Mouse (Mus musculus) 3134 (cell line): ENCODE results near the gene Elmo1.
A peak's percentile ranks its signal among the peaks of the same experiment; 100 is the strongest.

Source experiments
- DNase-seq: peaks from one replicate; pipeline ENCODE4 v3.0.0-alpha.2; 2011; ENCODE audit warnings: low spot score; ENCODE audit not compliant: insufficient read length; ENCODE audit errors: extremely low read depth

The Elmo1 gene

DNA sequence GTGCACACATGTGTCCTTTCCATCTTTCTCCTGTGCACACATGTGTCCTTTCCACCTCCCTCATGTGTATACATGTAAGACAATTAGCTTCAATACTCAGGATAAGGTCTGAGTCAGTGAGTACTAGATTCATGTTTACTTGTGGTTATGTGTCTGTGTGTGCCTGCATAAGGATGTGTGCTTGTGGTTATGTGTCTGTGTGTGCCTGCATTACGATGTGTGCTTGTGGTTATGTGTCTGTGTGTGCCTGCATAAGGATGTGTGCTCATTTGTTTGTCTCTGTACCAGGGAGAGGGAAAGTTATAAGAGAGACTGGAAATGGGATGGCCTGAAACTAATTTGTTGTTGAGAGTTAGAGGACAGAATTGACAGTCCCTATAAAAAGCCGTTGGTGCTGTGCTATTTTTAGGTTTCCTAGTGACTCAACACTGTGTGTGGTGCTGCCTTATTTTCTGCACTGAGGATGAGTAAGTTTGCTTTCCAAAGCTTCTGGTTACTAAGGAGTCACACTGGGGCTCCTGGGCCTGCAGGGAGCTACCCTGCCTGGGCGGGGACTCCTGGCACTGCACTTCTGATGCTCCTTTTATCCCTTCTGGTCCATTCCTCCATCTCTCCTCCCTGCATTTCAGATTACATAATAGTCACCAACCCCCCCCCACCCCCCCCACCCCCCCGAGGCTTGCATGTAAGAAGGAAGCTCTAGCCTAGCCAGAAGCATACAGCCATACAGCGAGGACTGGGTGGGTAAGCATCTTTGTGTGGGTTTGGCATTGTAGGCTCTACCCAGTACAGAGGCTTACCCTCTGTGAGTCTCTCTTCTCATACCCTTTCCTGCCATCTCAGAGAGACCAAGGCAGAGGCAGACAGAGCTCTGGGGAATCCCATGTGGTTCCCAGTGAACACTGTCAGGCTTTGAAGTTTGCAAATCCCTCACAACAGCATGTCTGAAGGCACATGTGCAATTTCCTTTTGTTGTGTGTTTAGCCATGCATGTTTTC is 216.1 kb downstream of the Elmo1 start:
- peak; percentile 61 for DNase-seq

DNA sequence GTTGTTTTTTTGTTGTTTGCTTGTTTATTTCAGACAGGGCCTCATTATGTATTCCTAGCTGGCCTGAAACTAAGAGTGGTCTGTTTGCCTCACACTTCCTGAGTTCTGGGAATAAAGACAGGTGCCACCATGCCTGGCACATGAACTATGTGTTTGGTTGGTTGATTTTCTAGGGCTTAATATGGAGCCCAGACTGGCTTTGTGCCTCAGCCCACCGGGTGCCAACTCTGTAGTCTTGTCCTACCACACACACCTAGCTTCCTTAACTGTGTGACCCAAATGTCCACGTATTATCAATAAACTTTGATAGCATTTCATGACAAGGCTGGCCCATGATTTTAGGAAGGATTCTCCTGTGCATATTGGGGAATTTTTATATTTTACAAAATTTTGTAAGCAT is 217.0 kb downstream of the Elmo1 start:
- DNase-seq = no peak

DNA sequence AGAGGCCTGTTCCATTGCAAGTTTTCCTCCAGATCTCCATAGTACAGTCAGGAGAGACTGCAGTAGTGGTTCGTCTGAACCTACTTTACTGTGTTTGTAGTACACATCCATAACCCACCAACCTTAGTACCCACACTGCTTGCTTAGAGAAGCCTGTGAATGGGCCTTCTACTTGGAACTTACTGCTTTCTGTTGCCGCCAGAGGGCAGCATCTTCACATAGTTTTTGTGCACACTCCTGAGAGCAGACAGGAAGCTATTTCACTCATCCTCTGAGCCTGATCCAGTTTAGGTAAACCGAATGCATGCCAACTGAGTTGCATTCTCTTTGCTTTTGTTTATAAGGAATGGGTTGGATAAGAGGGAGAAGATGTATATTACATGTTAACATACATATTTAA is 221.2 kb downstream of the Elmo1 start:
- DNase-seq = no peak

DNA sequence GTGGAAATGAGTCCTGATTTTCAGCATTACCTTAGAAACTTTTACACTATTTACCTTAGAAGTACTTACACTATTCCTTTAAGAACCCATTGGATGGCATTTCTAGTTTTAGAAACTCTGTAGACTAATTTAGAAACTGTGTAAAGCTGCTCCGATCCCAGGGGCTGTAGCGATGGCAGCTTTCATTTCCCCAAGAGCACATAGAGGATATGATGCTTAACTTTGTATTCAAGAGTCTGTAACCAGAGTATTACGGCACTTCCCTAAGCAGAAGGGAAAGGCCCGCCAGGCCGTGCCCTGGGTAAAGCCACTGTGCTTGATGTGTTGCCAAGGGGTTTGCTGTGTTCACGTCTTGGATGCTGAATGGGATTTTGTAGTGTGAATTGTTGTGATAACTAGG is 222.9 kb downstream of the Elmo1 start:
- no peak for DNase-seq

DNA sequence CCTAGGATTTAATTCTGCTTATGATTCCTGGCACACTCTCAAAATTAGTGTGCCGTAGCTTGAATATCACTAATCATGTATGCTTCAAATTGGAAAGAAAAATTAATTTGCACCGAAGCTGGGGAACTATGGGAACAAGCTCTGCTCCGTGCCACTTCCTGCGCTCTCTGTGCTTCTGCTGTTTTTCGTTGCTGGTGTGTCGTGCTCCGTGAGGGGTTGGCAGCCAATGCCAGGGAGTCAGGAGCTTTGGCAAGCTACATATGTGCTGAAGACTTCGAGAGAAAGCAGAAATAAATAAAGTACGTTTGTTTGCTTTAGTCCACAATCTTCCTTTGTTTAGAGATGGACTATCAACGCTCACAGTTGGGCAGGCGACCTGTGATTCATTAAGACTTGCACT is 225.7 kb downstream of the Elmo1 start:
- no peak for DNase-seq

DNA sequence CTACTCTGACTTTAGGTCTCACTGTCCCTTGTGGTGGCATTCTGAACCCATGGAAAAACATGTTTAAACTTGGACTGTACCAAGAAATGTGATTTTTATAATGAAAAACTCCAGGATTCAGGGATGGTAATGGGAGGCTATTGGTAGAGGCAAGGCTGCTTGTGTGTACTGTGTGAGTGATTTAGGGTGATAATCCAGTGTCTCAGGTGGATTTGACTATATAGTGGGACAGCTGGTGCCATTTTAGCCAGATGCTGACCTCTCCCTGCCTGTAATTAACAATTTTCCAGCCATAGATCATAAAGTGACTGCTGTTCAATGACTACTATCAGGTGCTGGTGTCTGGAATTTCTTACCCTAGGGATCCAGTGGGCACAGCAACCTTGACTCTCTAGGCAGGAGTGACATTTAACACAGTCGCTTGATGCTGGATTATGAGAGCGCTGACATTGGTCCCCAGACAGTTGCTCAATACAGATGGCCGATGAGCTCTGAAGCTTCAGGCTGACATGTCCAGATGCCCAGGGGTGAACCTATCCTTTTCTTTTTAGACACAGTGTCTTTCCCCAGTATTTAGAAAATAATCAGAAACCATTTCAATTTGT is 228.3 kb downstream of the Elmo1 start:
- no peak for DNase-seq

DNA sequence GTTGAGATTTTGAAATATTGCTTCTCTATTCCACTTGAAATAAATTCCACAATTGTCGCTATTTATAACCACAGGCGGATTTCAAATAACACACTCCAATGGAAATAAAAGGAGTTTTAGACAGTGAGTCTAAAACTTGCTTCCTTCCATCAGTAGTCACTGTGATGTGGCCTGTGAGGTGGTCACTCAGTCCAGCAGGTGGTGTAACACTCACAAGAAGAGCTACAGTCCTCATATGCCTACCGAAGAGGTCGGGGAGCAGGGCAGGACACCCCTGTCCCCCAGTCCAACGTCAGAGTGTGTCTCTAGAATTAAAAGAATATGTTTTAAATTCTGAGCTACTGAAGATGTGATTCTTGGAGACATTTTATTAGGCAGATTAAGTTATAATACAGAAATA is 229.8 kb downstream of the Elmo1 start:
- no peak for DNase-seq

DNA sequence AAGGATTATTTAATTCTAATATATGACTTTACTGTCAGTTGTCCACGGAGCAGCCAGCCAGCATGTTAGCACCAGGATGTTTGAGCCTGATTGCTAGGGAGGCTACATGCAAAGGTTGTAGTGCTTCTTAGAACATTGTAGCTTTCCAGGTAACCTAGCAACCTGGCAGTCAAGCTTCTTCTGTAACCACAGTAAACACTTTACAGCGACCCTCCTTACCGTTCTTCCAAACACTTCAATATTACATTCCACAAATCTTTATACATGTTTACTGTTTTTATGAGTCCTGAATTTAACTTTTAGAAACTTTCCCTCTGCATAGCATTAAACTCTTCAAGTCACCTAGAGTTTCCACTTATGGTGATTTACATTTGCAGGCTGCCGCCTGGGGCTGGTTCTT is 233.1 kb downstream of the Elmo1 start:
- DNase-seq = no peak

DNA sequence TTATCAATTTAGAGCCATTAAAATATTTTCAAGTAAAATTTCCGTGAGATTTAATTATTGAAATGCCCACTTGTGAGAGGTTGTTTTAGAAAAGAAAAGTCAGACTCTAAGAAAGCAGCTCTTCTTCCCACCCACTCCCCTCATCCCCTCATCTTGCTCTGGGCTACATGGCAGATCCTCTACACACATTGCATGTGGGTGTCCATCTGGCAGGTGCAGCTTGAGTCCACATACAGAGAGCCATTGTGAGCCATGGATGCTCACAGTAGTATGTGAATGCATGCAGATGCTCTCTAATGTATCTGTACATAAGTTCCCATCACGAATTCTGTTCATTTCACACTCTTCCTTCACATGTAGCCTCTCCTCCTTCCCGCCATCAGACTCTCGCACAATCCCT is 236.7 kb downstream of the Elmo1 start:
- no peak for DNase-seq

DNA sequence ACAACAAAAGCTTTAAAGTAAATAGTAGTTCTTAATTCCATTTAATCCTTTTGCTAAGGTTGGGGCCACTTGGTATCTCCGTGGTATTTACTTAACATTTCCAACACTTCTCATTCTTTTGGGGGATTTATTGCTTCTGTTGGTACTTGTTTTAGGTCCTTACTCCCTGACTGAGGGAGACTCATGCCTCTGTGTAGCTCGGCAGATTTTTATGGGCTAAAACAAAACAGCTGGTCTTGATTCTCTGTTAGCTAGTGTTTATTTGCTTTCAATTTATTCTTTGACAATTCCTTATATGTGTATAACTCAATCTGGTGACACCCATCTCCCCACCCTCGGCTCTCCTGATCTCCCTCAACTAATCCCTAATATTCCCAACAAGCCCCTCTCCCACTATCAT is 237.6 kb downstream of the Elmo1 start:
- DNase-seq = no peak

DNA sequence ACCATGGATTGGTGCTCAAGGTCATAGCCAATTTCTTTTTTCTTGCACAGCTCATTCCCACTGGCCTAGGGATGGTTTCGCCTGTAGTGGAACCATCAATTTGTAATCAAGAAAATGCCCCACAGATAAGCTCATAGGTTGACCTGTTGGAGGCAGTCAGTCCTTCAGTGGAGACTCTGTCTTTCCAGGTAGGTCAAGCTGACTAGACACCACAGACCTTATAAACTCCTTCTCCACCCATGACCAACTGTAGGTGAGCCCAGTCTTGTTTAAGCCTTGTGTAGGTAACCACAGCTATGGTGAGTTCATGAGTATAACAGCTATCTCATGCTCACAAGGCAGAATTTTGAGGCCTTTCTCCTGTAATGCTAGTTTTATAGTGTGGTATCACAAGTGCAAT is 238.3 kb downstream of the Elmo1 start:
- no peak for DNase-seq

DNA sequence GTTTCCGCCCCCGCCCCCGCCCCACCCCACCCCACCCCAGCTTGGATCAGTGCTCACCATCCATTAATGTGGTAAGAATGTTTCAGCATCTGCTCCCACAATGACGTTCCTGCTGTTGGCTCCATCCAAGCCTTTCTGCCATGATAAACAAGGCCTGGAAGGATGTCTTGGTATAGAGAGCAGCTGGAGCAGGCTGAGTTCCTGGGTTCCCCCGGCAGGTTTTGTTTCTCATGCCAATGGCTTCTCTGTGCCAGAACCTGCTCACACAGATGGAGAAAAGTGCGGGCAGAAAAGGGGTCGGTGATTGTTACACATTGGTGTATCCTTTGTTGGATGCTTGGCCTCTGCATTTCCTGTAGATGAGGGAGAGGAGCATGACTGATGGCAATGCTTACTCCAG is 240.6 kb downstream of the Elmo1 start:
- DNase-seq = no peak

DNA sequence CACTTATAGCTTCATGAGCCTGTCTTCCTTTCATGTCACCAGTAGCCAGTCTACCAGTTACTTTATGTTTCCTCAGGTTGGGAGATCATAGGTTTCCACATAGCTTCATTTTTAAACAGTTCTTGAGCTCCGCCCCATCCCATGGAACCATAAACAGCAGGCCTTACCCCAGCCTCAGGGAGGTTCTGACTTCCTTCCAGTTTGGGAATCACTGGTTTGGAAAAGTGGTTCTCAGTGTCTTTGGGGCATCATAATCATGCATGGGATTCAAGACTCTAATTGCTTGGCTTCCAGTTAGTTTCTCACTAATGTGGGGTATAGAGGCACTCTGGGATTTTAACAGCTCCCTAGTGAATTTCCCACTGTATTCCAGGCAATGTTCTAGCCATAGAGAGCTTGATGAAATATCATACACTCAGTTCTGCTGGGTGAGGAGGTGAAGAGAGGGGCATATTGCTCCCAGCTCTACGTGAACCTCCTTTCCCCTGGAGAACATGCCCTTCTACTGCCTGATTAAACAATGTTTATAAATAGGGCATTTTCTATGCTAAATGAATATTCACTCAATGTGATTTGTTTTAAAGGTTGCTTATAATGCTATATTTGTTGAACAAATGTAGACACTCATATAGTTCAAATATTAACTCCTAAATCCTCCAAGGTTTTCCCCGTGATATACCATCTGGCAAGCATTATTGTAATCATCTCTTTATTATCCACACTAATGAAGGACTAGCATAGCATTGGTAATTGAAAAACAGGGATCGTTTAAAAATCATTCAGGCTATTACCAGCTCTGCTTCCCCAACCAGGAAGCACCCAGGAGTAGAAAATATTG is 244.9 kb downstream of the Elmo1 start:
- no peak for DNase-seq

DNA sequence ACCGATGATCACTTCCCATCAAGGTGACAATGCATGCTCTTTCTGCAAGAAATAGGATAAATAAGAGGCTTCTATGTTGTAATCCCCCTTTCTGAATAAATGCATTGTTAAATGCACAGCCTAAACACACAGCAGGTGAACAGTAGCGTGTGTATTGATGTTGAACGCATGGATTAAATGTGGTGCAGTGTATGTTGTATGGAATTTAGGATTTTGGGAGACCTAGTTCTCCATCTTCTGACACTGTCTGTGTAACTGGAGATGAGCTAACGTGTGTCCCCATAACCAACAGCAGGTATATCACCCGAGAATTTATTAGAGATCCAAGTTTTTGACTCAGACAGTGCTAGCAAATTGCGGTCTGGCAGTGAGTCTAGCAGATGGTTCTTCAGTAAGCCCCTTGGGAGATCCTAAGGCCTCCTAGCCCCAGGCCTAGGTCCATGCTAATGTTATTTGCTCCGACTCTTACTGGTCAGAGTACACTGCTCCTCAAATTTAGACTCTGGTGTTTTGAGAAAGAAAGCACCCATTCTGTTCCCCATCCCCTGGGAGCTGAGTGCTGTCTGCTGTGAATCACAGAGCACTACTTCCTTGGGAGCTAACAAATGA is 245.6 kb downstream of the Elmo1 start:
- DNase-seq = no peak

DNA sequence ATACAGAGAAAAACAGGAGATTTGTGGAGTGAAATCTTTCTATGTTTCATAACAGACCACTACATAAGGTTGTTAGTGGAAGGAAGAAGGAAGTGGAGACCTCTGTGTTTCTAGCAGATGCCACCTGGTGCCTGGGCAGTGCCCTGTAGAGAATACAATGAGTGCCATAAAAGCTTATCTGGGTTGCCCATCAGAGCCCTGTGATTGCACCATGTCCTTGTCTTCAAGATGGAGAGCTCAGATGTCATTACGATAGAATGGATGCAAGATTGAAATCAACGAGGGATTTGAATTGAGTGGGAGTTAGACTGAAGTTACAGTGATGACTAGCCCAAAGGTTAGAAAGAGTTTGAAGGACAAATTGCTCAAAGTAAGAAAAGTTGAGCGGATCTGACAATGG is 252.5 kb downstream of the Elmo1 start:
- no peak for DNase-seq

DNA sequence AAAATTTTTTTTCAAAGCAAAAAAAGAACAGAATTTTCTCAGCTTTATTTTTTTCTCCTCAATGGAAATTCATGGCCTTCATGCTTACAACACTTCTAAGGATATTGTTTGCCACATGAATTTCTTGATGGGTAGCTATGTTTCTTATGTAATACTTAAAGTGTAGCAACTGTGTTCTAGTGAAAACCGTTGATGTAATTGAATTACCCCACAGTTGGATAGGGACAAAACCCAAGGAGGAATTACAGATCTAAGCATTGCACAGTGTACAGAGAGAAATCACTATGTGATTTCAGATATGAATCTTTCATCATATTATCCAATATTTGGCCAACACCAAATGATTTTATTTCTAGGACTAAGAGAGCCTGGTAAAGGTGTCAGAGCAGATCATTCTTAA is 259.4 kb downstream of the Elmo1 start:
- no peak for DNase-seq

DNA sequence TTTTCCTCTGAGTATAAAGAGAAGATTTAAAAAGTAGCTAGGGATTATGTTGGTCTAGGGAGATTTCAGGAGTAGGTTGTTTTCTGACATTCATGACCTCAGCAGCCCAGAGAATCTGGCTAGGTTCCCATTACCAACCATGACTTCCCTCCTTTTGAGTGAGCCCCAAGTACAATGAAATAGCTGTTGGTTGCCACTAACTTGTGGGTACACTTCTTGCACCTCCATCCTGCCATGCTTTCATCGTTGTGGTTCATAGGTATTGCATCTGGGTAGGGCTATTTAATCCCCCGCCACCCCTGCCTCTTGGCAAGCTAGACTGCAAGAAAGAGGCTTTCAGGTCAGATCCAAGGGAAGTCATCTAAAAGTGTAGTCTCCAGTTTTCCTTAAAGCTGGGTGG is 262.2 kb downstream of the Elmo1 start:
- DNase-seq = no peak

DNA sequence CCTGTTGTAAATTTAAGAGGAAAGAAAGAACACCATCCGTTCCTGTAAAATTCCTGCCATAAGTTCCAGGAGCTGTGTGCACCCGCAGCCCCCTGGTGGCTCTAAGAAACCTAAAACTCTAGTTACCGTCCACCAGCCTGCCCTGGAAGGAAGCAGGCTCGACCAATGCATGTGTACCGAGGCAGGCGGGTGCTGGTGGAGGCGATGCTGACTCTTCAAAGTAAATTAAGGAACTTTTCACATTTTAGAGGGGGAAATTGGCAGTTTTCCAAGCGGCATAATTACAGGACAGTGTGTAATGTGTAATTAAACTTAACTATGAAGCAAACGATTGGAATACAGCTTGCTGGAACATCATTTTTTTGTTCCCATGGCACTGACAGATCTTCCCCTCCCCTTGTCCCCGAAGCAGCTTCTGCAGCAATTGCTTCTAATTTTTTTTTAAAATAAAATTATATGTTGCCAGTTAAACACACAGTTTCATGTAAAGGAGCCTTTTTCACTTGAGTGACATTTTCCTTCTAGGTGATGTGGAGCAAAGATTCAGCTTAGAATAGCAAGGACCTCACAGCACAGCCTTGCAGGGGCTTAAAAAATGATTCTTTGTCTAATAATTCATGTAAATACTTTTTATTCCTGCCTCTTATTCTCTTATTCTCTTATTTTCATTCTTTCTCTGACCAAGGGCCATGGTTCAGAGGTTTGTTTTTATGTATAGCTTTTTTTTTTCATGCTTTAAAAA is 263.6 kb downstream of the Elmo1 start:
- no peak for DNase-seq

DNA sequence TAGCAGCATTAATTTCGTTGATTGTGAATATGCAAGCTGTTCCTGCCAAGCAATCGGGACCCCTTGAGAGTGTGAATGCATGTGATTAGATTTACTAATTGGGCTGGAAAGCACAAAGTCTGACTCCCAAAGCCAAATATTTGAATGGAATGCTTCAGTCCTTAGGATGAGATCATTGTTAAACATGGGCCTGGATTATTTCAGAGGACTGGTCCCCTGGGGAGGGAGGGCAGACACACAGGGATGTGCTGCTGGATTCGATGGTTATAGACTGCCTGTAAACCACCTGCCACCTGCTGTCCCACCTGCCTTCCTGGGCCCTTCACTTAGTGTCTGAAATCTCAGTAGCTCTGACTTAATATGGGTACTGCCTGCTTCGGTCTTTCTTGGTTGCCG is 264.2 kb downstream of the Elmo1 start:
- no peak for DNase-seq

DNA sequence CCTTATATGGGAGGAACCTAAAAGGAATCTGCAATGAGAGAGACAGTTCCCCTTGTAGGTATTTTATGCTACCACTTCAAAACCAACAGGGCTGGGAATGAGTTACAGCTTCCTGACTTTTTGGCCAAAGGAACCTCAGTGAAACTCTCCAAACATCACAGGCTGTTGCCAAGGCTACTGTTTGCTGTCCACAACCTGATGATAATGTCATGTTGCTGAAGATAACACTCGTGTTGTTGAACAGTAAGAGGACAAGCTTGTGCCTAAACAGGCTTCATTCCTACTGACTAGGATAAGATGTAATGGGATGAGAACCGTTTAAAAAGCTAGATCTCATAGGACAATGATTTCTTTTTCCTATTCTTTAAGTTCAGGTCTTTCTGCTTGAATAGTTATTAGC is 272.1 kb downstream of the Elmo1 start:
- no peak for DNase-seq
